Mouse (Mus musculus): ENCODE data around the gene Dmbt1.
"Not testable (repeated sequence)": the region's sequence is repeated elsewhere in the genome, so short reads cannot be mapped to it uniquely, and the experiment has no call there.

Dmbt1 gene

GRCm38 (mm10) chr7:131054808-131055370 lies 23.0 kb downstream of the Dmbt1 start:
- DNase-seq = no peak

DNA sequence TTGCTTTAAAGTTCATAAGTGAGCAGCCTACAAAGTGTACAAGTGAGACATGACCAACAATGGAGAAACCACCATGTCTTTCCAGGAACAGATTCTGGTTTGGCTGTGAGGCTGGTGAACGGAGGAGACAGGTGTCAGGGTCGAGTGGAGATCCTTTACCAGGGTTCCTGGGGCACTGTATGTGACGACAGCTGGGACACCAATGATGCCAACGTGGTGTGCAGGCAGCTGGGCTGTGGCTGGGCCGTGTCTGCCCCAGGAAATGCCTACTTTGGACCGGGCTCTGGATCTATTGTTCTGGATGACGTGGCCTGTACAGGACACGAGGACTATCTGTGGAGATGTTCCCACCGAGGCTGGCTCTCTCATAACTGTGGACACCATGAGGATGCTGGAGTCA lies 26.1 kb downstream of the Dmbt1 start:
- DNase-seq = not testable (repeated sequence)

- DNase-seq = not testable (repeated sequence)
These were observed 28.0 kb downstream of the Dmbt1 start for GRCm38 (mm10) chr7:131059808-131060207.

- no peak for DNase-seq
These were observed 30.7 kb downstream of the Dmbt1 start for GRCm38 (mm10) chr7:131062541-131062940.

- DNase-seq = peak in 1 of 2 experiments; percentile 8
These were observed 36.3 kb downstream of the Dmbt1 start for GRCm38 (mm10) chr7:131068191-131068590.

DNA sequence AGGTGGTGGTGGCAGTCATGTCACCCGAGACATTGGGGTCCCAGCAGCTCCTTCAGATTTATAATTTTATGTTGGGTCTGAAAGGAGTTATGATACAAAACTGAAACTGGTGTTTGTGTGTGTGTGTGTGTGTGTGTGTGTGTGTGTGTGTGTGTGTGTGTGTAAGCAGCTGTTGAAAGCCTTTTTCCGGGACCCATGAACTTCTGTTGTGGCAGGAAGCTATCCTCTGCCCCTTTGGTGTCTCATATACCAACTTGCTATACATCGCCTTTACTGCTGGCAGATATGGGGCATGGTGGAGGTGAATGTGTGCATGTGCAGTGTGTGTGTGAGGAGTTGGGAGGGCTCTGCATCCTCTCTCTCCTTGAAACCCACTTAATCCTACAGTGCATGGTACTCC lies 41.6 kb downstream of the Dmbt1 start:
- not testable (repeated sequence) for DNase-seq

- DNase-seq = not testable (repeated sequence)
These were observed 42.2 kb downstream of the Dmbt1 start for GRCm38 (mm10) chr7:131074098-131074497.

DNA sequence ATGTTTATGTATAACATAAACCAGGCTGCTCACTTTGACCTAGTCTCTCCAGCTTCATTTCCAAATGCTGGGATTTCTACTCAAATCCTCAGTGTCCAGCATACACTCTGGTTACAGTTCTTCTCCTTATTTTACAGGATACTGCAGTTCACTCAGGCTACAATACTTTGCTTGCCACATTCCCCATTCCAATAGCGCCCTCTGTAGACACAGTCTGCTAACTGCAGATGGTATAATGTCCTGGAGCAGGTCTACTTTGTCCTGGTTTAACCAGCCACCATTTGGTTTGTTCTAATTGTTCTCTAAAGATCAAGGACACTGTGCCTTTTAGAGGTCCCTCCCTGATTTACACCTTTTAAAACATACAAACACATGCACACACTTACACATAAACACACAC lies 44.1 kb downstream of the Dmbt1 start:
- DNase-seq = no peak

- not testable (repeated sequence) for DNase-seq
These were observed 50.5 kb downstream of the Dmbt1 start for GRCm38 (mm10) chr7:131082403-131082802.

DNA sequence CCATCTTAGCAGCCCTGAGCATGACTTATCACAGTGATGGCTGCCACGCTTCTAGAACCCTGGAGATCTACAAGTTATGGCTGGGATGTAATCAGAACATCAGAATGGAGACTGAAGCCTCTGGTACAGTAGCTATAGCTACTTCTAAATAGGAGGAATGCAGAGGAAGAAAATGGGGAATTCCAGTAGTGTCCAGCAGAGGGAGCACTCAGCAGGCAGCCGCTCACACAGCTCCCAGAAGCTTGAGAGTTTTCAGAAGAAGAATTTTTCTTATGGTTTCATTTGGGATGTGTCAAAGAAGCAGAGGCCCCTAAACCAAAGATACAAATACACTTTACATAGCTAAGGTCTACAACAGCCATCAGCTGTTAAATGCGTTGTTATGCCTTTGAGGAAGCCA lies 80.6 kb downstream of the Dmbt1 start:
- peak; percentile 24 to 59 for DNase-seq

DNA sequence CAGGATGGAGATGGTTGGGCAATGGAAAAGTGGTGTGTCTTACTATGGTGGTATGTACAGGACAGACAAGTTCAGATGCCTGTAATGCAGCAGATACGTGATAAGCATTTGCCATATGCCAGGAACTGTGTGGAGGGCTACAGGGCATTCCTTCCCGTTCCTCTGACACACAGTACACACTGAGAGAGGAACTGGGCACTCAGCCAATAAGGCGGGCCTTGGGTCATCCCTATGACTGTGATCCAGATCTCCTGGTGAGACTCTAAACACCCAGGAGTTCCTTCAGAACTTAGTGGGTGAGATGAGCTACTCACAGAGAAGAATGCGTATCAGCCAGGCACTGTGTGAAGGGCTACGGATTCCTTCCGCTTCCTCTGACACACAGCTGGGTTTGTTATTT lies 81.8 kb downstream of the Dmbt1 start:
- no peak for DNase-seq

- no peak for DNase-seq
These were observed 82.6 kb downstream of the Dmbt1 start for GRCm38 (mm10) chr7:131114434-131114833.

DNA sequence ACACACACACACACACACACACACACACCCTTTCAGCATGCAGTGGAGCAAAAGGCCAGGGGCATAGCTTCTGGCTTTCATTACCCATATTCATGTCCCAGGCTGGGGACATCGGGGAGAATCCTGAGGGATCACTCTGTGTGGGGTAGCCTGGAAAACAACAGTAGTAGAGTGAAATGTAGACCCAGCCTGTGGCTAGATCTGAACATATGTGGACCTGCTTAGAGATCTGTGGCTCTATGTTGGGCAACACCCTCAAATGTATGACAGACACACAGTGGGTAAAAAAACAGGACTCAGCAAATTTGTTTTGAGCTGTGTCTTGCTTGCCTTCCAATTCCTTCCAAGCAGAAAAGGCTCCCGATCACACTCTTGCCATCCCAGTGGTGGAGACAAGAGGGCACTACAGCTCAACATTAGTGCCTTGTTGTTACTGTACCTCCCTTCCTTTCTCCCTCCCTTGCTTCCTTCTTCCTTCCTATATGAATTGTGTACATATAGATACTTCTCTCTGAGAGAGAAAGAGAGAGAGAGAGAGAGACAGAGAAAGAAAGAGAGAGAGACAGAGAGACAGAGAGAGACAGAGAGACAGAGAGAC lies 90.5 kb downstream of the Dmbt1 start:
- DNase-seq = no peak

DNA sequence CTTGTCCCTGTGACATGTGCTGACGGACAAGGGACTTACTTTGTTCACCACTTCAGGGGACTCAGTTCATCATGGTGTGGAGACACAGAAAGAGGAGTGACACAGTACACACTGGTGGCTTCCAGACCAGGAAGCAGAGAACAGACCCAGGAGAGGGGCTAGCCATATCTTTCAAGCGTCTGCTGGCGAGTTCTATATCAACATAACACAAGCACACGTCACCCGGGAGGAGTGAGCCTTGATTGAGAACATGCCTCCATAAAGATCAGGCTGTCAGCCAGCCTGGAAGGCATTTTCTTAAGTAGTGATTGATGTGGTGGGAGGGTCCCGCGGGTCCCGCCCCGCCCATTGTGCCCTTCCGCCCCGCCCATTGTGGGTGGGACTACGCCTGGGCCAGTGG lies 98.2 kb downstream of the Dmbt1 start:
- DNase-seq = no peak

GRCm38 (mm10) chr7:131133181-131133580 lies 101.3 kb downstream of the Dmbt1 start:
- DNase-seq = no peak

DNA sequence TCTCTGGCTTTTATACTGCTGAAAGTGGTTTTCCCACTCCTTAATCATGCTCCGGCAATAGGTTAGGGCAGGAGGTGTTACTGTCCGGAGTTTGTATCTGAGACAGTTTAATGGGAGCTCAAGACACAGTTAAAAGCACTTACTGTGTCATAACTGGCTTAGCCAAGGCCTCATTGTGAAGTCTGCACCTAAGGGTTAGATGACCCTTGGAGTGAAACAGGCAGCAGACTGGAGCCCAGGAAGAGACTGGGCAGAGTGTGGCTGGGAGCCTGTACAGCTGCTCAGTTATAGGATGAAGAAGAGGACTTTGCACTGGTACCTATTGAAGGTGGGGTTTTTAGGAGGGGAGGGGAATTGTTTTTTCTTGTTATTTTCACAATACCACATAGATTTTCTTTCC lies 114.4 kb downstream of the Dmbt1 start, which contains the start of gene 4933402N03Rik:
Gene 4933402N03Rik, minus strand, starts transcription at position 101 of the 400 bp plus-strand sequence.
- no peak for DNase-seq

DNA sequence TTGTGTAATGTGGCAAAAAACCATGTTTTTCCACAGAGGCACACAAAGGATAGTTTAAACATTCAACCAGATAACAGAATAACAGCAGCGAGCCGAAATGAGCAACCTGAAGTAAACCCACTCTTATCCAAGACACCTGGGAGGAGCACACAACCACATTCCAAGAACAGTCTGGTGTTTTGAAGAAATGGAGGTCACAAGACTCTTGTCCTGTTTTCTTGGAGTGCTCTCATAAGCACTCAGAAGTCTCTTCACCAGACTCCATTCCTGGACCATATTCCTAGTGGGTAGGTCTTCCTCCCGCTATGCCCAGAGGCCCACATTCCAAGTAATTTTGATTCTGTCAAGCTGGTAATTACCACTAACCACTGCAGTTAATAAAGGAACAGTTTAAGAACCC lies 118.3 kb downstream of the Dmbt1 start:
- DNase-seq = no peak

DNA sequence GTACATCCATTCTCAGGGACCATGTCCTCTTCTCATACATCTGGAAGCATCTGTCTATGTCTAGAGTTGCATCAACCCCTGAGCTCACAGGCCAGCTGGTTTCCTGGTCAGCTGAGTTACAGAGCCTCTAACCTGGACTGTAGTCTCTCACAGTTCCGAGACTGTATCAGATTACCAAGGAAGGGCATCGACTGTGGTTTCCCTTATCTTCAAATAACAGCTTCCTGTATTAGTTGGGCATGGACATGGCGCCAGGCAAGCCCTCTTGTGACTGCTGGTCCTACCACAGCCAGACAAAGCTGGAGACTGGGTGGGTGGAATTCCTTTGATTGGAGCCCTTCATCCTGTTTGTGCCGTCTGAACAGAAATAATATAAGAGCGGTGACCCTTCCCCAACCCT lies 121.2 kb downstream of the Dmbt1 start:
- DNase-seq = no peak

GRCm38 (mm10) chr7:131162251-131162650 lies 130.4 kb downstream of the Dmbt1 start:
- no peak for DNase-seq

- no peak for DNase-seq
These were observed 135.9 kb downstream of the Dmbt1 start for GRCm38 (mm10) chr7:131167771-131168170.

GRCm38 (mm10) chr7:131169099-131169498 lies 137.2 kb downstream of the Dmbt1 start:
- DNase-seq = no peak
